Mouse (Mus musculus): Measurements from ENCODE around the gene Chd4. TPM values are rescaled to one million over a fixed set of nuclear protein-coding genes. Genes with fewer than 3 reads are reported as not detected.

Chd4 gene
- total and polyA plus RNA-seq, 3 experiments, result 93.0 to 232 (median 173) TPM

DNA sequence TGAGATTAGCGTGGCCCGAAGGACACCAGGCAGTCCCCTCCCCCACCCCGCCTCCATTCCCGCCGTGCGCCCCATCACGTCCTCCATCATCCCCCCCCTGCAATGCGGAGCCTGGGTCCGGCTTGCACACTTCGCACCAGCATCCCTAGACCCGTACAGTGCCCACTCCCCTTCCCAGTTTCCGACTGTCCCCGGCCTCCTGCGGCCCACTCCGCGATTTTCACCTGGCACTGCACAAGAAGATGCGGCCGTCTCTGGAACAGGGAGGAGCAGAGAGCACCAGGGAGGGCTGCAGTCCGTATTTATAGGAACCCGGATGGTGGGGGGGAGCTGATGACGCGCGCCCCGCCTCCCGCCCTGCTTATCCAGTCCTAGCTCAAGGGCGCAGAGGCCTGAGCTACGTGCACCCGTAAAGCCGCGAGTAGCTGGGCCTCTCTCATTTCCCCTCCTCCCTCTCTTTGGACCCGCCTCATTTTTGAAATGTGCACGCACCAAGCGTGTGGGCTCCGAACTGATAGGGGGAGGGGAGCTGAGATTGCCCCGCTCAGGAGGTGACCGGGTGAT lies 69.6 kb downstream of the Chd4 start (continued):
- TF ChIP-seq MXI1 (IDR thresholded peaks at IDR 0.05; ENCODE audit: low read depth, low read length), result peak; percentile 98
- TF ChIP-seq MYB (IDR thresholded peaks at IDR 0.05; ENCODE audit: low read depth, low read length), result no peak
- 0 out of 2 replicates have a peak, but pooled peaks have one; percentile 44 for TF ChIP-seq RCOR1 (IDR thresholded peaks at IDR 0.05; ENCODE audit: low read depth, low read length)
- no peak for TF ChIP-seq CTCF (IDR thresholded peaks at IDR 0.05 in 2 of 3, conservative IDR thresholded peaks at IDR 0.05 in 1 of 3; ENCODE audit: control insufficient read depth in 1 of 3, insufficient read depth in 1 of 3, low read depth in 2 of 3, low read length in 3 of 3, poor library complexity in 1 of 3, severe bottlenecking in 1 of 3)
- TF ChIP-seq TAL1 (IDR thresholded peaks at IDR 0.05; ENCODE audit: low read length), result no peak
- peak; percentile 23; the same call in 1 of the 2 replicates for TF ChIP-seq ELF1 (IDR thresholded peaks at IDR 0.05; ENCODE audit: low read depth, low read length)
- peak; percentile 75 for TF ChIP-seq MYC (IDR thresholded peaks at IDR 0.05; ENCODE audit: low read depth, low read length)
- peak; percentile 40; the same call in 1 of the 2 replicates for TF ChIP-seq TCF12 (IDR thresholded peaks at IDR 0.05; ENCODE audit: low read depth, low read length)
- TF ChIP-seq RAD21 (IDR thresholded peaks at IDR 0.05; ENCODE audit: low read depth, low read length), result no peak
- no peak for TF ChIP-seq USF2 (IDR thresholded peaks at IDR 0.05; ENCODE audit: borderline replicate concordance in 1 of 2, insufficient read depth in 1 of 2, low read depth in 1 of 2, low read length in 2 of 2)
- TF ChIP-seq HCFC1 (IDR thresholded peaks at IDR 0.05; ENCODE audit: low read depth, low read length), result peak; percentile 66
- no peak for TF ChIP-seq CHD1 (IDR thresholded peaks at IDR 0.05; ENCODE audit: low read depth, low read length)
- no peak for TF ChIP-seq SMC3 (IDR thresholded peaks at IDR 0.05; ENCODE audit: low read depth, low read length)
- TF ChIP-seq POLR2AphosphoS5 (IDR thresholded peaks at IDR 0.05; ENCODE audit: borderline replicate concordance, low read depth, low read length), result peak; percentile 93; the same call in 1 of the 2 replicates
- no peak for TF ChIP-seq E2F4 (IDR thresholded peaks at IDR 0.05; ENCODE audit: borderline replicate concordance, low read depth, low read length)
- TF ChIP-seq BHLHE40 (IDR thresholded peaks at IDR 0.05; ENCODE audit: borderline replicate concordance, low read depth, low read length), result peak; percentile 69
- peak; percentile 46; the same call in 1 of the 2 replicates for TF ChIP-seq ETS1 (IDR thresholded peaks at IDR 0.05; ENCODE audit: low read depth, low read length)

DNA sequence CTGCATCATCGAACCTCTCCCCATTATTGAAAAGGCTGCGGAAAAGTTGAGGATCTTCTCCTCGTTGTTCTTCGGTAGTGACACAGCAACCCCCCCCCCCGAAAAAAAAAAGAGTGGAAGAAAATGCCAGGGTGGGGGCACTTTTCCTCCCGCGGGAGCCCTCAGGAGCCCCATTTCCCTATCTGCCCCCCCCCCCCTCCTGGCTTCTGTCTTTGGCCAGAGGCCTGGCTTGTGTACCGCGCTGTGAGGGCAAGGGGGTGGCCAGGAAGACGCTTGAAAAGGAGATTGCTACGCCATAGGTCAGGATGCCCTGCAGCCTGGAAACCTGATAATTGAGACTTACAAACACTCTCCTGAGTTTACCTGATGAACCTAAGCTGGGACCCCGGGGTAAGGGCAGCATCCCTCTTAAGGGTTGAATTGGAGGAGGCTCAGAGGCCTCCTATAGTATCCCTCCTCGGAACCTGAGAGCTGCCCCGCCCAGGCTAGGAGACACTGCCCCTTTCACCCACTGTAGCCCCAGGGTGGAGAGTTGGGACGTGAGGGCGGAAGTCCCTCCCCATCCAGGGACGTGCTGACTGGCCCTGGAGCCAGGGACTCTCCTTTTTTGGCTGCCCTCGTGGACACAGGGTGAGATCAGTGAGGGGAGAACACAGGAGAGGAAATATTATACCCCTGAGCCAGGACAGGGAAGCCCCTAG lies 70.4 kb downstream of the Chd4 start, which contains the start of gene Gapdh:
TSS of gene Gapdh (minus strand) at position 417 of the 701 bp plus-strand sequence.
- TF ChIP-seq TCF12 (IDR thresholded peaks at IDR 0.05; ENCODE audit: low read depth, low read length), result 0 out of 2 replicates have a peak, but pooled peaks have one; percentile 4
- TF ChIP-seq MAX (IDR thresholded peaks at IDR 0.05; ENCODE audit: low read length), result no peak
- TF ChIP-seq E2F4 (IDR thresholded peaks at IDR 0.05; ENCODE audit: borderline replicate concordance, low read depth, low read length), result no peak
- no peak for TF ChIP-seq GABPA (IDR thresholded peaks at IDR 0.05; ENCODE audit: low read depth, low read length)
- no peak for TF ChIP-seq NELFE (IDR thresholded peaks at IDR 0.05; ENCODE audit: low read depth, low read length)
- peak; percentile 57; the same call in 1 of the 2 replicates for TF ChIP-seq SIN3A (IDR thresholded peaks at IDR 0.05; ENCODE audit: low read length)
- 0 out of 2 replicates have a peak, but pooled peaks have one; percentile 1 for TF ChIP-seq ELF1 (IDR thresholded peaks at IDR 0.05; ENCODE audit: low read depth, low read length)
- TF ChIP-seq ZNF384 (IDR thresholded peaks at IDR 0.05; ENCODE audit: low read depth, low read length), result peak; percentile 83
- no peak for TF ChIP-seq POLR2AphosphoS5 (IDR thresholded peaks at IDR 0.05; ENCODE audit: borderline replicate concordance, low read depth, low read length)
- no peak for TF ChIP-seq MXI1 (IDR thresholded peaks at IDR 0.05; ENCODE audit: low read depth, low read length)
- no peak for TF ChIP-seq BHLHE40 (IDR thresholded peaks at IDR 0.05; ENCODE audit: borderline replicate concordance, low read depth, low read length)
- no peak for TF ChIP-seq GATA1 (IDR thresholded peaks at IDR 0.05; ENCODE audit: low read depth, low read length)
- TF ChIP-seq RCOR1 (IDR thresholded peaks at IDR 0.05; ENCODE audit: low read depth, low read length), result no peak
- TF ChIP-seq ETS1 (IDR thresholded peaks at IDR 0.05; ENCODE audit: low read depth, low read length), result no peak
- no peak for TF ChIP-seq TAL1 (IDR thresholded peaks at IDR 0.05; ENCODE audit: low read length)
- TF ChIP-seq CHD1 (IDR thresholded peaks at IDR 0.05; ENCODE audit: low read depth, low read length), result 0 out of 2 replicates have a peak, but pooled peaks have one; percentile 66
- 0 out of 2 replicates have a peak, but pooled peaks have one; percentile 4 for TF ChIP-seq MYC (IDR thresholded peaks at IDR 0.05; ENCODE audit: low read depth, low read length)
- TF ChIP-seq ZMIZ1 (IDR thresholded peaks at IDR 0.05; ENCODE audit: low read depth, low read length), result peak; percentile 53; the same call in 1 of the 2 replicates
- peak; percentile 23; the same call in 1 of the 2 replicates for TF ChIP-seq TBP (IDR thresholded peaks at IDR 0.05; ENCODE audit: low read depth, low read length)
- peaks cover 0 to 18% of the 10 kb centered on the region in 2 experiments; a peak in 3 of 4 replicates for H3K36me3 ChIP-seq (ENCODE audit: control insufficient read depth in 1 of 2, insufficient read depth in 2 of 2, low read length in 2 of 2)
- no peaks in the 10 kb centered on the region for H3K27me3 ChIP-seq (ENCODE audit: control insufficient read depth in 1 of 2, insufficient read depth in 2 of 2, low read length in 2 of 2)
- H3K4me1 ChIP-seq (ENCODE audit: control insufficient read depth in 1 of 2, insufficient read depth in 2 of 2, low read length in 2 of 2), result peaks cover 3 to 21% of the 10 kb centered on the region in 2 experiments
- H3K27ac ChIP-seq (ENCODE audit: control insufficient read depth, low read depth, low read length), result peak within 1 kb of the TSS; percentile 83
- H3K79me2 ChIP-seq (ENCODE audit: control insufficient read depth, insufficient read depth, low read length, poor library complexity), result peaks cover 24% of the 10 kb centered on the region
- DNase-seq (ENCODE audit: low read depth, low spot score), result peak; percentile 84
- H3K9me3 ChIP-seq (replicated peaks; ENCODE audit: insufficient read depth, low read length), result no peaks in the 10 kb centered on the region
- H3K4me3 ChIP-seq (ENCODE audit: control insufficient read depth in 1 of 2, insufficient read depth in 1 of 2, low read depth in 2 of 2, low read length in 2 of 2), result peak within 1 kb of the TSS; percentile 64 to 74
- peak within 1 kb of the TSS; percentile 94 for H3K9ac ChIP-seq (ENCODE audit: control insufficient read depth, low read depth, low read length, poor library complexity, severe bottlenecking)
